Mouse (Mus musculus) ZHBTc4 (cell line): ENCODE measurements around the gene Iqcf6.

Source experiments
- DNase-seq: peaks from one replicate; pipeline ENCODE4 v3.0.0-alpha.2; 2011; ENCODE audit warnings: low read depth, low spot score

Iqcf6 gene

DNA sequence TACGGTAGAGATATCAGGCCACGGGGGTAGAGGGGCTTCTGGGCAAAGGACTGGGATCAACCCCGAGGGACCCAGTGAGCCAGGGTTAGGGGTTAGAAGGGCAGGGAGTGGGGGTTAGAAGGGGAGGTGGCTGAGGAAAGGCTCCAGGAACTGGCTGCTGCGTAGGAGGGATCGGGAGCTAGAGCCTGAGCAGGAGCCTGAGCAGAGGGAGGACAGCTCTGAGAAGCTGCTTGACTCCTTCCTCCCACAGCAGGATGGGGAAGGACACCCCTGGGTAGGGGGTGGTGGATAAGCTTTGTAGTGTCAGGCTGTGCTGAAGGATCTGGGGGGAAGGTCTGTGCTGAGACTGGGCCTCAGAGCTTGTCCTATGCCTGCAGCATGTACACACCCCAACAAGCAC, 30.4 kb downstream of the Iqcf6 start:
- no peak for DNase-seq

DNA sequence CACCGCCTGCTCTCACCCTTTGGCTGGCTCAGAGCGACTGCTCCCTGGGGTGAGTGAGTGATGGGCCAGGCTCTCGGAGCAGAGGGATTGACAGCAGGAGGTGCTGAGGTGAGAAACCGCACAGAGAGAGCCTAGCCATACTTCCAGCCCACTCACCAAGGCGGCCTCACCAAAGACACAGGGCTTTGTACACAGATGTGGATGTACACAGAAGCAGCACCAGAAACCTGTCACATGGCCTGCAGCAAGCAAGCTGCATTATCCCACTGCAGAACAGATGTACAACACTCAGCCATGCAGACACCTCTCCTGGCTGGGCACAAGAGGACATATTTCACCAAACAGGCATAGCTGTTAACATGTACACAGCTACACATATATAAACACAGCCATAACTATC, 31.2 kb downstream of the Iqcf6 start:
- no peak for DNase-seq

DNA sequence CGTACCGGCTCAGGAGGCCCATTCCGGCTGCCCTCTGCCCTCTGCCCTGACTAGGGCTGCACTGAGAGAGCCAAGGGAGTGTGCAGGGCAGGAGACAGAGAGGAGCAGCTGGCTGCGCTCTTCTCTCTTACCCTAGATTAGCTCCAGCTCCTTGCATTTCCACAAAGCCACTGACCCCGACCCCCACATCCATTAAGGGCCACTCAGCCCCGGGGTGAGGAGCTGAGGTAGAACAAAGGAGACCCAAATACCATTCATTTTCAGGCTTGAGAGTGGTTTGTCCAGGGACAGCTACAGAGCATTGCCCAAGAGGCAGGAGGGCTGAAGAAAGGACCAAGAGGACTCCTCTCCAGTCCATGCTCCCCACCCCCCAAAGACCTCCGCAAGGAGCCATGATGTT, 33.1 kb downstream of the Iqcf6 start:
- no peak for DNase-seq

DNA sequence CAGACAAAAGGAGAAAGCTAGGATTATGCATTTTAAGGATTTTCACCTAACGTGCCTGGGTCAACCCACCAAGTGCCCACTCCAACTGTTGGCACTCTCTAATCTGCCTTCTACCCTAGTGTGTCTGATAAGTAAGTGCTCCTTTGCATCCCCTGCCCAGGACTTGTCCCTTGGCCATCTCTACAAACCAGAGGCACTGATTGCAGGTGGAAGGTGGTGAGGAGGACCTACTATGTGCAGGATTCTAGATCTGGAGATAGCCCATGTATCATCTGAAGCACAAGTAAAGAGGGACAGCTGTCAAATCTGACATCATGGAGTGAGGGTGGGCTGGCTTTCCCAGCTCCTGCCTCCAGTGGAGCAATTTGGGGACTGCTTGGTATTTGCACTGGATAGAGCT, 33.6 kb downstream of the Iqcf6 start:
- no peak for DNase-seq

DNA sequence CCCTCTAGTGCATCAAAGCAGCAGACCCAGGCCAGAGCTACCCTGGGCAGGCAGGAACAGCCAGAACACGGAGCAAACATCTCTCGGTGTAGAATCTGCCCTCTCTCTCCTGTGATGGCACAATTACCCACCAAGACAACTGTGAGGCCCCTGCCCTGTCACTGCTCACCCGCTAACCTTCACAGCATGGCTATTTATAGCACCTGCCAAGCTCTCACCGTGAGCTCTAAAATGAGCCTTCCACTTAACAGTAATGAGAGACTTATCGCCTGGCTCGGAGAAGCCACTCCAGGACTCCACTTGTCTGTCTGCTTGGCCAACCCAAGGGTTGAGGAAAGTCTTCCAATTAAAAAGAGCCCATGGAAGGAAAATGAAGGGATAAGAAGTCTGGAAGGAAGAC, 36.8 kb downstream of the Iqcf6 start:
- DNase-seq = no peak

DNA sequence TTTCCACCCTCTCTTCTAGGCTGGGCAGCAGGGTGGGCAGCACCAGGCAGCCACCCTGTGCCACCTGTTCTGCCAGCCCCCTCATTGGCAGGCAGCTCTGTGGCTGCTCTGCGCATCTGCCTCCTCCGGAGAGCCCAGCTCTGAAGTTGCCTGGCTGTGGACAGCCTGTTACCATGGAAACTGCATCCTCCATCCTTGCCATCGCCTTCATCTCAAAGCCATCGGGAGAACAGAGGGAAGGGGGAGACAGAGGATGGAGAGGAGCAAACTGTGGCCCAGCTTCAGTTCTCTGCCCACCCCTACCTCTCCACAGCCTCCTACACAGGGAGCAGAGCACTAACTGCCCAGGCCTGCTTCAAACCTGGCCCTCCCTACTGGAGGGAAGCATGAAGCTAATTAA, 38.1 kb downstream of the Iqcf6 start:
- no peak for DNase-seq

DNA sequence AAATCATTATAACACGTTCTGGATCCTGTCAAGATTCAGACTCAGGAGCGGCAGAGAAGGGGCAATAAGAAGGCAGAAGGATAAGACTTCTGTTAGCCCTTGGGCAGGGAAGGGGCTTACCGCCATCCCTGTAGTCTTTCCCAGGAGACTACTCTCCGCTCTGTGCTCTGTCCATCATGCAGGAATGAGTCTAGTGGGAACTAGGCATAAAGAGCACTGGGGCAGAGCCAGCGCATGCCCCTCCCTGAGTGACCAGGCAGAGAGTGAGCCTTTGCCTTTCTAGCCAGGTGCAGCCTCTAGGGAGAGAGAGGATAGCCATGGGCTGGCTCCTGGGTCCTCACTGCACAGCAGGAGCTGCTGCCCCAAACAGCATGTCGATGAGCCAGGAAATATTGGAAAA, 38.5 kb downstream of the Iqcf6 start:
- no peak for DNase-seq

DNA sequence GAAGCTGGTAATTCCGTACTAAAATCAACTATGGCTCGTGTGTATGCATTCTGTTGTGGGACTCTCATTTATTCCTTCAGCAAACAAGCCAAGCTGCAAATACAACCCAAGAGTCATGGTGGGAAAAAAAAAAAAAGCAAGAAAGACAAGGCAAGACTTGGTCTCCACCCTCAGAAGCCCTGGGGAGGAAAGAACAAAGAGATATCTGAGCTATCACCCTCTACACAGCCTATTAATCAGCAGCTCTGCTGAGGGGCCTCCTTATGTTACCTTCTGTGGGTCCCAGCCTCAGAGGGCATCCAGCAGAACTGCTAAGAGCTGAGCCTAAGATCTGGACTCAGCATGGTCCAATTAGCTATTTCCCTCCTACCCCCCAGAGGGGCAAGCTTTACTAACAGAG, 47.5 kb downstream of the Iqcf6 start:
- no peak for DNase-seq

DNA sequence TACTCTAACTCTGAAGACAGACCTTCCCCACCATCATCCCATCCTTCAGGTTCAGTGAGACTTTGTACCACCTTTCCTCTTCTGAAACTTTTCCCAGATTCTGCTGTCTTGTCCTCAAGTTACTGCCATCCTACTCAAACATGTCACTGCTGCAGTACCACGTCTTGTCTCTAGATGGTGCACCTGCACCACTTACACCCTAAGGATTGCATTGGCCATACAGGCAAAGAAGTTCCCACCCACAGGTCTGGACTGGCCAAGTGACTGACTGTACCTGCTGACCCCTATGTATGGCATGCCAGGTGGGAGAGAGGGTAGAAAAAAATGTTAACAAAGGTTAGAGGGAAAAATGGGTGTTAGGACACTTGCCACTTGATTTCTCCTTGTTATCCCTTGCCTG, 49.1 kb downstream of the Iqcf6 start:
- peak; percentile 85 for DNase-seq

DNA sequence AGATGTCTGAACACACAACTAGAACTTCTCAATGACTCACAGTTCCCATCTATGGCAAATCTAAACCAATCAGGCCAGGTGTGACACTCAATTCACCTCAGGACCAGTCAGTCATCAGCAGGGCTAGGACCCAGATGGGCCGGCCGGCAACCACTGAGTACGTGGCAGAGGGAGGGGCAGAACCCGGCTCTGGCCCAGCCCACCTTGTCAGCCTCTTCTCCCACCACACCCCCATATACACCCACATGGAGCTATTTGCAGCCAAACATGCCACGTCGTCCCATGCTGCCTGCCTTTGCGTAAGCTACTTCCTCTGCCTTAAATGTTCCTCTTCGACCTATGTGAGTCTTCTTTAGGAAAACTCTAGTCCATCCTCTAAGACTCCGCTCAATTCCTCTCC, 49.6 kb downstream of the Iqcf6 start:
- DNase-seq = peak; percentile 29

DNA sequence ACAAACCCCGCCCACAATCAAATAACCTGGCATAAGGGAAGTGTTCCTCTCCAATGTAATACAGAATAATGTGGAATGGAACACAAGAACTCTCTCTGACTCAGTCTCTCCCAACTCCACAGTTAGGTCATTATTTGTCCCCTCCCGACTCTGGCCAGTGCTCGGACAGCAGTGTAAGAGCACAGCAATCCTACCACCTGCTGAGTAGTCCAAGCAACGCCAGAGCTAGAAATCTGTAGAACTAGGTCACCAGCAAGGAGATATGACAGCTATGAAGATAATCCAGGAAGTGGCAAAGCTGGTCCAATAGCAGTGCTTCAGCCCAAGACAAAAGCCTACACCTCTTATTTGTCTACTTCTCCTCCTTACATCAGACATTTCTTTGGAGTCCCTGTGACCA, 50.2 kb downstream of the Iqcf6 start:
- DNase-seq = no peak
